Mouse (Mus musculus) liver, adult 10 weeks (tissue): ENCODE measurements around the gene Nexmif. TPM values are rescaled to one million over a fixed set of nuclear protein-coding genes. Genes with fewer than 3 reads are reported as not detected.

Source experiments
- polyA plus RNA-seq: library from polyadenylated mRNA; stranded (reverse); fragments of 350-450 nt; fragmentation: Illumina TruSeq; extraction: RNeasy Lipid Tissue Mini Kit (QIAGEN cat#74804); gene quantifications from one replicate; pipeline ENCODE4 v1.2.3, GENCODE M21; 2014; ENCODE audit warnings: low read depth, low replicate concordance

The Nexmif gene
- polyA plus RNA-seq, result not detected

DNA sequence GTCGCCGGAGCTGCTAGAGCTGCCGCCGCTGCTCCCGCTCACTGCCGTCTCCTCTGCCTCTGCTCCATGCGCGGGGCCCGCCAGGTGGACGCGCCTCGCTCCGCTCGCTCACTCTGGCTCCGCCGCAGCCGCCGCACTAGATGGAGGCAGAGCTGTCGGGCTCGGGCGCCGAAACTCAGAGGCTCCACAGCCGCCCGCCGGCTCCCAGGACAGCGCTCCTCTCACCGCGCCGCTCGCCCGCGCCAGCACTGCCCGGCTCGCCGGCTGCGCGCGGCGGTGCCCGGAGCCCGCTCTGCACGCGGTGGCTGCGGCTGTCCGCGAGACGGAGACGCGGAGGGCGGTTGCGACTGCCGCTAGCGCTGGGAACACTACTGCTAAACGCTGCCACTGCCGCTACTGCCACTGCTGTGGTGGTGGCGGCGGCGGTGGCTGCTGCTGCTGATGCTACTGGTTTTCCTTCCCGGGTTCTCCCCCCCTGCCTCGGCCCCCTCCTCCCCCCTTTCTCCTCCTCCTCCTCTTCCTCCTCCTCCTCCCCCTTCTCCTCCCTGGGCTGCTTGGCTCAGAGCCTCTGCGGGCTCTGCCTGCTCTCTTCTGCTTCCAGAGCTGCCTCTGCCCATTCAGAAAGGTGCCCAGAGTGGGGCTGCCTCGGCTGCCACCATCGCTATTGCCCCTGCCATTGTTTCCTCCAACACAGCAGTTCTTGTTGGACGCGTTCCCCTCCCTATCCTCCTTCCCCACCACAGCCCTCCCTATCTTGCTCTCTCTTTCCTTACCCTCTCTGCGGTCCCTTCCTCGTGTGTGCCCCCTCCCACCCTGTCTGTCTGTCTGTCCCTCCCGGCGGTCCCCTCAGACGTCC lies at the start of gene Nexmif:
Gene Nexmif (minus strand): TSS at position 450 of the 856 bp plus-strand sequence.

Other genes starting within 250 kb of the Nexmif start
- gene Rlim, start 219.9 kb downstream of the Nexmif start, polyA plus RNA-seq, result 21.7 TPM
- gene Abcb7, start 212.7 kb upstream of the Nexmif start, polyA plus RNA-seq, result 58.0 TPM